Mouse (Mus musculus): Measurements from ENCODE around the gene Sstr4. TPM values are rescaled to one million over a fixed set of nuclear protein-coding genes. Genes with fewer than 3 reads are reported as not detected.

The Sstr4 gene
- polyA plus RNA-seq, 1 experiment from 2014 or later, result 0.99 TPM

GRCm38 (mm10) chr2:148409141-148409540, 14.0 kb downstream of the Sstr4 start:
- no peak overlapping the region for H3K9ac ChIP-seq (replicated peaks)
- H3K9me3 ChIP-seq, result no peaks in the 10 kb centered on the region
- H3K27me3 ChIP-seq, result peaks cover 47% of the 10 kb centered on the region
- ATAC-seq (ENCODE audit: insufficient number of reproducible peaks, insufficient read depth, low FRiP score, low TSS enrichment, low read depth), result peak; percentile 81
- H3K4me3 ChIP-seq (replicated peaks), result no peak overlapping the region
- H3K36me3 ChIP-seq, result no peaks in the 10 kb centered on the region
- peaks cover 27% of the 10 kb centered on the region for H3K4me1 ChIP-seq (replicated peaks)
- 28% methylated on average over 9 of the region's 9 CpGs for WGBS
- no peak overlapping the region for H3K4me2 ChIP-seq
- no peak overlapping the region for H3K27ac ChIP-seq

DNA sequence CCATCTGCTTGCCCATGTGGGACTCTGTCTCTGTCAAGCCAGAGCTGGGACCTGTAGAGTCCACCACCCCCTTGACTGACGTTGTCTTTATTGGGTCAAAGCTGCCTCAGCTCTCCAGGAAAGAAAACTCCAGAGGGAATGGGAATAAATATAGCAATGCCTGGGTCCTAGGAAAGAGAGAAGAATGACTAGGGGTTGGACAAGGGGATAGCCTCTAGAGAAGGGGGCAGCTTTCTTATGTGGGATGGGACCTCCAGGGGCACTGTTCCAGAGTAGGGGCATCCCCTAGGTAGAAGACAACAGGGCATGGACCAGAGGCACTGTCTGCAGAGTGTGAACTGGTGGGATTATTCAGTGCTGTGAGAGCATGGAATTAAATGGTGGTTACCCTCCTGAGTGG, 14.7 kb downstream of the Sstr4 start:
- ATAC-seq (ENCODE audit: insufficient number of reproducible peaks, insufficient read depth, low FRiP score, low TSS enrichment, low read depth), result no peak
- H3K4me2 ChIP-seq, result no peak overlapping the region
- H3K27ac ChIP-seq, result no peak overlapping the region
- H3K9ac ChIP-seq (replicated peaks), result no peak overlapping the region
- 97% methylated on average over 1 of the region's 1 CpGs for WGBS
- no peak overlapping the region for H3K4me3 ChIP-seq (replicated peaks)
- H3K36me3 ChIP-seq, result no peaks in the 10 kb centered on the region
- peaks cover 44% of the 10 kb centered on the region for H3K27me3 ChIP-seq
- H3K4me1 ChIP-seq (replicated peaks), result peaks cover 27% of the 10 kb centered on the region
- no peaks in the 10 kb centered on the region for H3K9me3 ChIP-seq

GRCm38 (mm10) chr2:148419151-148419550, 24.0 kb downstream of the Sstr4 start:
- no peak overlapping the region for H3K4me2 ChIP-seq
- no peaks in the 10 kb centered on the region for H3K9me3 ChIP-seq
- no peak for ATAC-seq (ENCODE audit: insufficient number of reproducible peaks, insufficient read depth, low FRiP score, low TSS enrichment, low read depth)
- H3K9ac ChIP-seq (replicated peaks), result no peak overlapping the region
- H3K4me1 ChIP-seq (replicated peaks), result no peaks in the 10 kb centered on the region
- 78% methylated on average over 3 of the region's 3 CpGs for WGBS
- H3K27me3 ChIP-seq, result no peaks in the 10 kb centered on the region
- H3K27ac ChIP-seq, result no peak overlapping the region
- no peak overlapping the region for H3K4me3 ChIP-seq (replicated peaks)
- H3K36me3 ChIP-seq, result no peaks in the 10 kb centered on the region

GRCm38 (mm10) chr2:148419776-148420175, 24.6 kb downstream of the Sstr4 start:
- Histone ChIP-seq H3K9me3 (no peaks in the 10 kb centered on the region), H3K9ac (replicated peaks) (no peak overlapping the region), H3K36me3 (no peaks in the 10 kb centered on the region), H3K27ac (no peak overlapping the region), H3K4me3 (replicated peaks) (no peak overlapping the region), H3K4me2 (no peak overlapping the region), H3K4me1 (replicated peaks) (no peaks in the 10 kb centered on the region), H3K27me3 (no peaks in the 10 kb centered on the region)
- WGBS, result 94% methylated on average over 2 of the region's 2 CpGs
- no peak for ATAC-seq (ENCODE audit: insufficient number of reproducible peaks, insufficient read depth, low FRiP score, low TSS enrichment, low read depth)

- Histone ChIP-seq H3K4me2 (no peak overlapping the region), H3K9ac (replicated peaks) (no peak overlapping the region), H3K36me3 (no peaks in the 10 kb centered on the region), H3K27me3 (no peaks in the 10 kb centered on the region), H3K9me3 (no peaks in the 10 kb centered on the region), H3K27ac (no peak overlapping the region), H3K4me3 (replicated peaks) (no peak overlapping the region), H3K4me1 (replicated peaks) (no peaks in the 10 kb centered on the region)
- 44% methylated on average over 1 of the region's 1 CpGs for WGBS
- ATAC-seq (ENCODE audit: insufficient number of reproducible peaks, insufficient read depth, low FRiP score, low TSS enrichment, low read depth), result no peak
Measured at GRCm38 (mm10) chr2:148421112-148421511, 26.0 kb downstream of the Sstr4 start.

DNA sequence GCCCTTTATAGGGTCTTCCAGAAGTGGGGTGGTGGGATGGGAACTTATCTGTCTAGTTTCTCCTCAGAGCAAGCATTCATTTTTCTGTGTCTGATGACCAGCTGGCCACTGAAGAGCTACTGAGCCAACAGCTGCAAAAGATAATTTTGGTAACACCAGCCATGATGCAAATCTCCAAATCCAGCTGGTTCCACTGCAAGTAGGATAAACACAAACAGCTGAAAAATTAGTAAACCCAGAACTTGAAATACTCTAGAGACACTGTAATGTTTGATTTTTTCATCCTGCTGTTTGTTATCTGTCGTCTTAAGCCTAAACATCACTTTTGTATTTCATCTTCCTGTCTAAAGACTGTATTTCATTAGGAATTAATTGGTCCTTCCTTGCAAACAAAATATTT, 26.6 kb downstream of the Sstr4 start:
- Histone ChIP-seq H3K27me3 (no peaks in the 10 kb centered on the region), H3K27ac (no peak overlapping the region), H3K36me3 (no peaks in the 10 kb centered on the region), H3K4me2 (no peak overlapping the region), H3K4me3 (replicated peaks) (no peak overlapping the region), H3K9ac (replicated peaks) (no peak overlapping the region), H3K9me3 (no peaks in the 10 kb centered on the region), H3K4me1 (replicated peaks) (no peaks in the 10 kb centered on the region)
- 59% methylated on average over 1 of the region's 1 CpGs for WGBS
- ATAC-seq (ENCODE audit: insufficient number of reproducible peaks, insufficient read depth, low FRiP score, low TSS enrichment, low read depth), result no peak

GRCm38 (mm10) chr2:148425709-148426382, 30.7 kb downstream of the Sstr4 start:
- Histone ChIP-seq H3K36me3 (no peaks in the 10 kb centered on the region), H3K4me1 (replicated peaks) (no peaks in the 10 kb centered on the region), H3K27me3 (no peaks in the 10 kb centered on the region), H3K9me3 (no peaks in the 10 kb centered on the region), H3K4me3 (replicated peaks) (no peak overlapping the region), H3K27ac (no peak overlapping the region), H3K4me2 (no peak overlapping the region), H3K9ac (replicated peaks) (no peak overlapping the region)
- WGBS, result 54% methylated on average over 5 of the region's 5 CpGs
- no peak for ATAC-seq (ENCODE audit: insufficient number of reproducible peaks, insufficient read depth, low FRiP score, low TSS enrichment, low read depth)

GRCm38 (mm10) chr2:148427553-148427952, 32.4 kb downstream of the Sstr4 start:
- Histone ChIP-seq H3K36me3 (no peaks in the 10 kb centered on the region), H3K27ac (no peak overlapping the region), H3K4me1 (replicated peaks) (no peaks in the 10 kb centered on the region), H3K9ac (replicated peaks) (no peak overlapping the region), H3K9me3 (no peaks in the 10 kb centered on the region), H3K4me2 (no peak overlapping the region), H3K27me3 (no peaks in the 10 kb centered on the region), H3K4me3 (replicated peaks) (no peak overlapping the region)
- ATAC-seq (ENCODE audit: insufficient number of reproducible peaks, insufficient read depth, low FRiP score, low TSS enrichment, low read depth), result no peak
- WGBS, result 87% methylated on average over 3 of the region's 3 CpGs

- H3K9me3 ChIP-seq, result no peaks in the 10 kb centered on the region
- no peaks in the 10 kb centered on the region for H3K36me3 ChIP-seq
- H3K4me1 ChIP-seq (replicated peaks), result no peaks in the 10 kb centered on the region
- no peak overlapping the region for H3K4me2 ChIP-seq
- no peak overlapping the region for H3K9ac ChIP-seq (replicated peaks)
- H3K4me3 ChIP-seq (replicated peaks), result no peak overlapping the region
- 82% methylated on average over 3 of the region's 3 CpGs for WGBS
- no peak overlapping the region for H3K27ac ChIP-seq
- no peaks in the 10 kb centered on the region for H3K27me3 ChIP-seq
- no peak for ATAC-seq (ENCODE audit: insufficient number of reproducible peaks, insufficient read depth, low FRiP score, low TSS enrichment, low read depth)
Measured at GRCm38 (mm10) chr2:148428523-148428922, 33.4 kb downstream of the Sstr4 start.

DNA sequence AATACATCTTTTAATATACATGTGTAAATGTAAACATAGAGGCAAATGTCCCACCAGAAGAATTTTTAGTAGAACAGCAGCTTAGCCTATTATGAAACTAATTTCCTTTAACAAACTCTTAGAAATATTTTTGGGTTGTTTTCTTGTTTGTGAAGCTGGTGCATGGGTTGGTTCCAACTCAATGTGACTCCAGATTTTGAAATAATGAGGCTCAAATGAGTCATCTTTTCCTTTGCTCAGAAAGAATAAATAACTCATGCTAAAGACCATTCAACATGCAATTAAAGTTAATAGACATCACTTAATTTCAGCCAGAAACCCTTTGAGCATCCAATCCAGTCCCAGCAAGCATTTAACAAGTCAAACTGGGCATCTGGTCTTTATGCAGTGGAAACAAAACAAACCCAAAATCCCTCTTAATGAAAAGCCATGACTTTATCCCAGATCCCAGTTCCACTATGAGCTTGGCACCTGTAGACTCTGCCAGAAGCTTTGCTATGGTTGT, 33.9 kb downstream of the Sstr4 start:
- H3K9me3 ChIP-seq, result no peaks in the 10 kb centered on the region
- no peaks in the 10 kb centered on the region for H3K27me3 ChIP-seq
- no peak for ATAC-seq (ENCODE audit: insufficient number of reproducible peaks, insufficient read depth, low FRiP score, low TSS enrichment, low read depth)
- H3K27ac ChIP-seq, result no peak overlapping the region
- H3K36me3 ChIP-seq, result no peaks in the 10 kb centered on the region
- H3K4me1 ChIP-seq (replicated peaks), result no peaks in the 10 kb centered on the region
- H3K4me2 ChIP-seq, result no peak overlapping the region
- no peak overlapping the region for H3K9ac ChIP-seq (replicated peaks)
- H3K4me3 ChIP-seq (replicated peaks), result no peak overlapping the region

DNA sequence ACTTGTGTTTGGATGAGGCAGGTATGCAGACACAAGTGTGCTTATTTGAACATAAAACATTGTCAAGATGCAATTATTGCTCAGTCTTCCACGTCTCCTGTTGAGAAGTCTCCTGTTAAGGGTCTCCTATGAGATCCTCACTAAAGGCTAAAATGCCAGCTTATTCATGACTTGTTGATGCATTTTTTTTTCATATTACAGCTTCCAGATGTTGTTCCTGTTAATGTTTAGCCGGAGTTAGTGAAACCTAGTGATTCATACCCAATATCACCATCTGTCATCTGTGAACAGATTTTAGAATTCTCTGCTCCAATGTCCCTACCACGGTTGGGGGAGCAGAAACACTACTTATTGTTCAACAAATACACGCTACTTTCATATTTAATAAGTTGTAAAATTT, 35.8 kb downstream of the Sstr4 start:
- Histone ChIP-seq H3K27ac (no peak overlapping the region), H3K9ac (replicated peaks) (no peak overlapping the region), H3K27me3 (no peaks in the 10 kb centered on the region), H3K9me3 (no peaks in the 10 kb centered on the region), H3K4me2 (no peak overlapping the region), H3K4me1 (replicated peaks) (no peaks in the 10 kb centered on the region), H3K36me3 (no peaks in the 10 kb centered on the region), H3K4me3 (replicated peaks) (no peak overlapping the region)
- WGBS, result 74% methylated on average over 4 of the region's 4 CpGs
- ATAC-seq (ENCODE audit: insufficient number of reproducible peaks, insufficient read depth, low FRiP score, low TSS enrichment, low read depth), result no peak

GRCm38 (mm10) chr2:148432346-148432745, 37.2 kb downstream of the Sstr4 start:
- Histone ChIP-seq H3K4me2 (no peak overlapping the region), H3K9me3 (no peaks in the 10 kb centered on the region), H3K27me3 (no peaks in the 10 kb centered on the region), H3K4me1 (replicated peaks) (no peaks in the 10 kb centered on the region), H3K9ac (replicated peaks) (no peak overlapping the region), H3K36me3 (no peaks in the 10 kb centered on the region), H3K27ac (no peak overlapping the region), H3K4me3 (replicated peaks) (no peak overlapping the region)
- whole genome bisulfite sequencing, result 58% methylated on average over 2 of the region's 2 CpGs
- no peak for ATAC-seq (ENCODE audit: insufficient number of reproducible peaks, insufficient read depth, low FRiP score, low TSS enrichment, low read depth)

Data from limb, embryonic 12.5 days (tissue).